Mouse (Mus musculus) kidney, adult 2 months (tissue): ENCODE measurements at regions not wholly inside any gene's neighbourhood (a gene's known extent, or its start where the extent isn't known, plus 50 kb on each side); places are given as distances from the start of the nearest gene placed in this dataset.

Experiments used
- DNase-seq: peaks from one replicate; pipeline ENCODE4 v3.0.0; 2021
- H3K27ac ChIP-seq: fragments of 200-500 bp; 2 replicates; pipeline ENCODE4 v1.5.1; 2012; ENCODE audit warnings: low read depth, low read length, control low read depth, inconsistent platforms; ENCODE audit not compliant: insufficient read depth
- H3K27me3 ChIP-seq: fragments of 200-500 bp; replicated peaks from 2 replicates; pipeline ENCODE4 v1.6.1; 2012; ENCODE audit warnings: mild to moderate bottlenecking, moderate library complexity, low read length, inconsistent platforms; ENCODE audit not compliant: control insufficient read depth, insufficient read depth
- H3K36me3 ChIP-seq: fragments of 200-500 bp; 2 replicates; pipeline ENCODE4 v1.6.1; 2012; ENCODE audit warnings: mild to moderate bottlenecking, moderate library complexity, low read length, inconsistent platforms; ENCODE audit not compliant: control insufficient read depth, insufficient read depth
- H3K4me1 ChIP-seq: fragments of 200-500 bp; 2 replicates; pipeline ENCODE4 v1.6.1; 2011; ENCODE audit warnings: low read length; ENCODE audit not compliant: control insufficient read depth, insufficient read depth
- H3K4me3 ChIP-seq: fragments of 200-500 bp; 2 replicates; pipeline ENCODE4 v1.5.1; 2011; ENCODE audit warnings: mild to moderate bottlenecking, low read depth, low read length, control low read depth; ENCODE audit not compliant: insufficient read depth
- CTCF ChIP-seq: fragments of 200-500 bp; conservative IDR thresholded peaks from 2 replicates; pipeline ENCODE4 v1.5.1; 2011; ENCODE audit warnings: low read depth, mild to moderate bottlenecking, control low read depth, low read length, moderate library complexity, mixed read lengths; ENCODE audit not compliant: insufficient read depth, insufficient read length
- POLR2A ChIP-seq: fragments of 200-500 bp; IDR thresholded peaks from one replicate; pipeline ENCODE4 v1.6.1; 2011; ENCODE audit warnings: low read depth, low read length, control low read depth
- WGBS: fragments of 180-500 bp; shearing (Covaris S2); methylation state at CpG from one replicate; pipeline ENCODE4 v1.1.7; 2018; 5-methylcytosine and 5-hydroxymethylcytosine counted together

- DNase-seq, result no peak
- H3K27ac ChIP-seq, result no peak overlapping the region
- no peaks in the 10 kb centered on the region for H3K36me3 ChIP-seq
- no peak overlapping the region for H3K4me3 ChIP-seq
- no peaks in the 10 kb centered on the region for H3K27me3 ChIP-seq
- WGBS, result 23% methylated on average over 2 of the region's 2 CpGs
- TF ChIP-seq CTCF, result no peak
- TF ChIP-seq POLR2A, result no peak
- H3K4me1 ChIP-seq, result no peaks in the 10 kb centered on the region
Observed at GRCm38 (mm10) chr2:146753988-146754387, 101.7 kb upstream of the Kiz start.

GRCm38 (mm10) chr2:146763522-146764144 lies 92.0 kb upstream of the Kiz start:
- 63% methylated on average over 18 of the region's 18 CpGs for WGBS
- TF ChIP-seq POLR2A (no peak), CTCF (no peak)
- no peak overlapping the region for H3K4me3 ChIP-seq
- H3K27ac ChIP-seq, result no peak overlapping the region
- no peaks in the 10 kb centered on the region; the same call in 1 of the 2 replicates for H3K27me3 ChIP-seq
- H3K36me3 ChIP-seq, result no peaks in the 10 kb centered on the region
- DNase-seq, result no peak
- H3K4me1 ChIP-seq, result no peaks in the 10 kb centered on the region

GRCm38 (mm10) chr2:146764313-146765255 lies 91.1 kb upstream of the Kiz start:
- Histone ChIP-seq H3K27ac (no peak overlapping the region), H3K4me3 (no peak overlapping the region), H3K4me1 (no peaks in the 10 kb centered on the region), H3K27me3 (no peaks in the 10 kb centered on the region; the same call in 1 of the 2 replicates), H3K36me3 (no peaks in the 10 kb centered on the region)
- peak; percentile 12 for DNase-seq
- TF ChIP-seq CTCF (no peak), POLR2A (no peak)
- 53% methylated on average over 12 of the region's 12 CpGs for WGBS

- DNase-seq, result no peak
- Histone ChIP-seq H3K27ac (no peak overlapping the region), H3K4me1 (no peaks in the 10 kb centered on the region), H3K4me3 (no peak overlapping the region), H3K27me3 (no peaks in the 10 kb centered on the region), H3K36me3 (no peaks in the 10 kb centered on the region)
- no peak for TF ChIP-seq POLR2A
- TF ChIP-seq CTCF, result no peak
- WGBS, result 46% methylated on average over 2 of the region's 2 CpGs
Observed at GRCm38 (mm10) chr2:146774876-146775275, 80.8 kb upstream of the Kiz start.

DNA sequence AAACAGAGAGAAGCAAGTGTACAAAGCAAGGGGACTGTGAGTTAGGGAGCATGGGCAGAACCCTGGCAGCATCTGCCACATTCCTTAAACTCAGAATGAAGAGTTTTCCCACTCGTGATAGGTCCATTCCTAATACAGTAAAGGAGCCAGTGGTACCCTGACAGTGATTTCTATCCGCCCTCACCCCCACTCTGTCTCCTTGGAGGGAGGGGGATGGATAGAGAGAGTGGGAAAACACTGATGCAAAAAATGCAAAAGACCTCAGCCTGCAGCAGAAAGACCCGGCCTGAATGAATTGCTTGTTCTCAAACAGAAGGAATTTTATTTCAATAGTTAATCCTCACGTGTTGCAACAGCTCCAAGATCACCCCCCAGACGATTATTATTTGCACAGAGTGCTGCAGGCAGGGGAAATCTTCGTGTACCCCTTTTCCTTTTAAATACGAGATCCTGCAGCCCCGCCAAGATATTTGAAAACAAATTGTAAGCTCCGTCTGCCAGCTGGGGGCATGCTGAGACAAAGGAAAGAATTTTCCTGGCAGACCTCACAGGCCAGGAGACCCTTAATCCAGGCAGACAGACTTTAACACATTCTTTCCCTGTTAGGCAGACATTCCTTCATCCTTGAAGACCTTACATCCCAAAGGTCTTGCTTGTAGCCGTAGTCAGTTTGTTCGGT lies 68.4 kb upstream of the Kiz start:
- H3K27ac ChIP-seq, result no peak overlapping the region
- 30% methylated on average over 11 of the region's 11 CpGs for WGBS
- H3K4me1 ChIP-seq, result no peaks in the 10 kb centered on the region
- TF ChIP-seq CTCF (no peak), POLR2A (no peak)
- no peaks in the 10 kb centered on the region for H3K27me3 ChIP-seq
- no peak overlapping the region for H3K4me3 ChIP-seq
- H3K36me3 ChIP-seq, result no peaks in the 10 kb centered on the region
- DNase-seq, result no peak

DNA sequence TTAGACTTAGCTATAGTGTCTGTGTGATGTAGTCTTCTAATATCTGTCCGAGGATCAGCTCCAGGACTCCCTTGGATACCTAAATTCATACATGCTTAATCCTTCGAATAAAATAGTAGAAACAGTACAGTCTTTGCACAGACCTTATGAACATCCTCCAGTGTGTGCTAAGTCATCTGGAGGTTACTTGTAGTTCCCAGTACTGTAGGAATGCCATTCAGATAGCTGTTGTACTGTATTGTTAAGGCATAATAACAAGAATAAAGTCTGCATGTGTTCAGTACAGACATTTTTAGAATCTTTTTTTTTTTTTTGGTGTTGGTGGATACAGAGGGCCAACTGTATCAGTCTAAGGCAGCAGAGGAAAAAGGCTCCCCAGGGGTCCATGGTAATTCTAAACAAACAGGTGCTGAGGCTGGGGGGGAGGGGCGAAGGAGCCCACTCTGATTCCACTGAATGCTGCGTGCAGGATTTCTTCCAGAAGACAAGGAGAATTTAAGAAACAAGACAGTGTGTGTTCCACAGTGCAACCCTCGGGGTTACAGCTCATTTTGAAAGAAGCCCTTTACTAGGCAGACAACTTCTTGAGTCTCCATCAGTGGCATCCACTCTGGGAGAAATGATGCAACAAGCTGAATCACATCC lies 67.7 kb upstream of the Kiz start:
- H3K27me3 ChIP-seq, result no peaks in the 10 kb centered on the region
- H3K36me3 ChIP-seq, result no peaks in the 10 kb centered on the region
- no peak overlapping the region for H3K27ac ChIP-seq
- 81% methylated on average over 5 of the region's 5 CpGs for WGBS
- TF ChIP-seq POLR2A, result no peak
- TF ChIP-seq CTCF, result no peak
- H3K4me1 ChIP-seq, result no peaks in the 10 kb centered on the region
- H3K4me3 ChIP-seq, result no peak overlapping the region
- DNase-seq, result no peak
